Mouse (Mus musculus) Muller cell, postnatal 12 days (primary cell): ENCODE measurements around the gene Poln.
A peak's percentile ranks its signal among the peaks of the same experiment; 100 is the strongest.

Experiments used
- DNase-seq: peaks from one replicate; pipeline ENCODE4 v3.0.0-alpha.2; 2015; ENCODE audit errors: inconsistent ontology term

Gene Poln

GRCm38 (mm10) chr5:34168950-34169891, at the start of gene Poln, which contains the start of gene Haus3:
TSS of gene Poln (minus strand) at chr5:34169448.
TSS of gene Haus3 (minus strand) at chr5:34169527.
- peak; percentile 100 for DNase-seq

GRCm38 (mm10) chr5:34218672-34219071, 49.4 kb upstream of the Poln start:
- no peak for DNase-seq

- no peak for DNase-seq
Observed at GRCm38 (mm10) chr5:34217756-34218155, 48.5 kb upstream of the Poln start.

- no peak for DNase-seq
Observed at GRCm38 (mm10) chr5:34216025-34216424, 46.8 kb upstream of the Poln start.

GRCm38 (mm10) chr5:34213659-34214058, 44.4 kb upstream of the Poln start:
- DNase-seq = no peak

- DNase-seq = peak; percentile 70
Observed at GRCm38 (mm10) chr5:34210279-34210678, 41.0 kb upstream of the Poln start.

- DNase-seq = no peak
Observed at GRCm38 (mm10) chr5:34207503-34207902, 38.3 kb upstream of the Poln start.

- no peak for DNase-seq
Observed at GRCm38 (mm10) chr5:34205788-34206187, 36.5 kb upstream of the Poln start.

- no peak for DNase-seq
Observed at GRCm38 (mm10) chr5:34204911-34205310, 35.7 kb upstream of the Poln start.

GRCm38 (mm10) chr5:34202006-34202405, 32.8 kb upstream of the Poln start:
- DNase-seq = no peak

- DNase-seq = peak; percentile 61
Observed at GRCm38 (mm10) chr5:34201396-34201795, 32.1 kb upstream of the Poln start.

GRCm38 (mm10) chr5:34198615-34199014, 29.4 kb upstream of the Poln start:
- DNase-seq = no peak

GRCm38 (mm10) chr5:34197243-34197642, 28.0 kb upstream of the Poln start:
- DNase-seq = no peak

- no peak for DNase-seq
Observed at GRCm38 (mm10) chr5:34196423-34196822, 27.2 kb upstream of the Poln start.

- no peak for DNase-seq
Observed at GRCm38 (mm10) chr5:34195786-34196185, 26.5 kb upstream of the Poln start.

- DNase-seq = no peak
Observed at GRCm38 (mm10) chr5:34194975-34195662, 25.9 kb upstream of the Poln start.

GRCm38 (mm10) chr5:34194426-34194825, 25.2 kb upstream of the Poln start:
- no peak for DNase-seq

- no peak for DNase-seq
Observed at GRCm38 (mm10) chr5:34191843-34192242, 22.6 kb upstream of the Poln start.

- peak; percentile 51 for DNase-seq
Observed at GRCm38 (mm10) chr5:34191021-34191420, 21.8 kb upstream of the Poln start.

- no peak for DNase-seq
Observed at GRCm38 (mm10) chr5:34189521-34189920, 20.3 kb upstream of the Poln start.

- no peak for DNase-seq
Observed at GRCm38 (mm10) chr5:34188856-34189255, 19.6 kb upstream of the Poln start.

- DNase-seq = peak; percentile 99
Observed at GRCm38 (mm10) chr5:34187601-34188316, 18.5 kb upstream of the Poln start, which contains the start of gene Mxd4. TSS of gene Mxd4 (minus strand) at chr5:34187720.
